Mouse (Mus musculus): ENCODE results near the gene Gm11569. TPM values are rescaled to one million over a fixed set of nuclear protein-coding genes. Genes with fewer than 3 reads are reported as not detected.
"Not testable (repeated sequence)": the region's sequence is repeated elsewhere in the genome, so short reads cannot be mapped to it uniquely, and the experiment has no call there.

Gm11569 gene
- polyA plus RNA-seq (2015; fragmentation: Nextera tagmentation; extraction: Ambion mirVana), result not detected in 2 replicates

DNA sequence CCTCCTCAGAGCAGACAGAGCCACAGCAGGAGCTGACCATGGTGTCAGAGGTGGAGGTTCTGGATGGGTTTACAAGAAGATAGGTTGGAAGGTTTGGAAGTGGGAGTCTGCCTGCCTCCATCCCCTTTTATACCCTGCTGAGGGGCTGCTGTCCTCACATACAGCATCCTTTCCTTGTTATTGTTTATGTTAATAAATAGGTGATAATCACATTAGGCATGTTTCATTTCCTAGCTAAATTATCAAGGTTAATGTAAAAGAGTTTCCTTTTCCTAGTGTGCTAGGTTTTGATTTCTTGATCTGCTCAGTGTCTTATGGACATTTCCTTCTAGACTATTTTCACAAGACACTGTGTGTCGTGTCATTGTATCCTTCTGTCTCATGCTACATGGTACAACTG lies at the start of gene Gm11569:
Gene Gm11569 (minus strand): TSS at position 101 of the 400 bp plus-strand sequence.
- DNase-seq (ENCODE audit: low spot score), result not testable (repeated sequence)

DNA sequence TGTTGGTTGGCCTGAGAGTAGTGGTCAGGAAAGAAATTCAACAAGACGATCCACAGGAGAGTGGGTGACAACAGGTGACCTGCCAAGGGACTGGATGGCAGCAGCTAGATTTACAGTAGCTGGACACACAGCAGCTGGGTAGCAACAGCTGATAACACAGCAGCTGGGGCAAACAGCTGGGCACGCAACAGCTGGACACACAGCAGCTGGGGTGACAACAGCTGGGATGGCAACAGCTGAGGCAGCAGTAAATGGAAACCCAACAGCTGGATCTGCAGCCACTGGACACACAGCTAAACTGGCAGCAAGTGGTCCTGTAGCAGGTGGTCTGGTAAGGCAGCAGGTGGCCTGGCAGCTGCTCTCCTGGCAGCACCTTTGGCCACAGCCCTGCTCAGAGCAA lies 48.0 kb upstream of the Gm11569 start:
- DNase-seq (ENCODE audit: low spot score), result no peak

GRCm38 (mm10) chr11:99842185-99842584 lies 43.5 kb upstream of the Gm11569 start:
- no peak for DNase-seq (ENCODE audit: low spot score)

DNA sequence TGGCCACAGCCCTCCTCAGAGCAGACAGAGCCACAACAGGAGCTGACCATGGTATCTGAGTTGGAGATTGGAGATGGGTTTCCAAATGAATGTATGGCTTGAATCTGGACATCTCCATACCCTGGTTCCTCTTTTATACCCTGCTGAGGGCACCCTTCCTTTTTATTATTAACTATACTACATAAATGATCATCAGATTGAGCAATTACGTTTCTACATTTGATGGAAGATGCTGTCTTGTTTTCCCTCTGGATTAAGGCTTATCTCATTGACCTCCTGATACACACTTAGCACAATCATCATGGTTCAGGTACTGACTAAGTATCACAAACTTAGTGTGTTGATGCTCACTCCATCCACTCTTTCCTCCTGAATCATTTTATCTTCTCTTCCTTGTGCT lies 39.2 kb upstream of the Gm11569 start, which contains the start of gene 2300003K06Rik:
Gene 2300003K06Rik (minus strand): TSS at position 101 of the 400 bp plus-strand sequence.
- no peak for DNase-seq (ENCODE audit: low spot score)

DNA sequence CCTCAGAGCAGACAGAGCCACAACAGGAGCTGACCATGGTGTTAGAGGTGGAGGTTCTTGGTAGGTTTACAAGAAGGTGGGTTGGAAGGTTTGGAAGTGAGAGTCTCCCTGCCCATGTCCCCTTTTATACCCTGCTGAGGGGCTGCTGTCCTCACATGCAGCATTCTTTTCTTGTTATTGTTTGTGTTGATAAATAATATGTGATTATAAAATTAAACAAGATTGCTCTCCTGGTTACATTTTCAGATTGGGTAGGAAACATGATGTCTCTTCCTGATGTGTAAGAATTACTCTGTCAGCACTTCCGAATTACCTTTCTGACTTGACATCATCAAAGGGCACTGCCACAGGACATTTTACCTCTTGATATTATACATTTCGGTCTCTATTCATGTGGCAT lies 16.8 kb upstream of the Gm11569 start, which contains the start of gene Gm11564:
Gene Gm11564 (minus strand): TSS at position 101 of the 400 bp plus-strand sequence.
- DNase-seq (ENCODE audit: low spot score), result not testable (repeated sequence)

- not testable (repeated sequence) for DNase-seq (ENCODE audit: low spot score)
Measured at GRCm38 (mm10) chr11:99809792-99810191, 11.1 kb upstream of the Gm11569 start, which contains the start of gene Krtap4-13. Krtap4-13 (minus strand) TSS chr11:99809892.

GRCm38 (mm10) chr11:99804346-99804745 lies 5.6 kb upstream of the Gm11569 start, which contains the start of gene Gm11554:
Gm11554 (minus strand) TSS chr11:99804446.
- not testable (repeated sequence) for DNase-seq (ENCODE audit: low spot score)

- no peak for DNase-seq (ENCODE audit: low spot score)
Measured at GRCm38 (mm10) chr11:99793367-99793766, 5.4 kb downstream of the Gm11569 start, which contains the start of gene Gm11596. Gm11596 (minus strand) TSS chr11:99793467.

DNA sequence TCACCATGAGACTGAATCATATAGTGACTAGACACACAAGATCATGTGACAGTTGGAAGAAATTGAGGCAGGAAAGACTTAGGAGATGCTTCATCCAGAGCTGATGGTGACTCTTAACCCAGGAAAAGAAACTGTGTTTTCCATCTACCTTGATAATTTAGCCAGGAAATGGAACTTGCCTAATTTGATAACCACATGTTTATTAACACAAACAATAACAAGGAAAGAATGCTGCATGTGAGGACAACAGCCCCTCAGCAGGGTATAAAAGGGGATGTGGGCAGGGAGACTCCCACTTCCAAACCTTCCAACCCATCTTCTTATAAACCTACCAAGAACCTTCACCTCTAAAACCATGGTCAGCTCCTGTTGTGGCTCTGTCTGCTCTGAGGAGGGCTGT lies 13.8 kb downstream of the Gm11569 start, which contains the start of gene Krtap4-9:
Gene Krtap4-9 (plus strand): TSS at position 301 of the 400 bp plus-strand sequence.
- not testable (repeated sequence) for DNase-seq (ENCODE audit: low spot score)

- DNase-seq (ENCODE audit: low spot score), result no peak
Measured at GRCm38 (mm10) chr11:99780604-99781003, 18.1 kb downstream of the Gm11569 start, which contains the start of gene Krtap4-8. Krtap4-8 (minus strand) TSS chr11:99780704.

DNA sequence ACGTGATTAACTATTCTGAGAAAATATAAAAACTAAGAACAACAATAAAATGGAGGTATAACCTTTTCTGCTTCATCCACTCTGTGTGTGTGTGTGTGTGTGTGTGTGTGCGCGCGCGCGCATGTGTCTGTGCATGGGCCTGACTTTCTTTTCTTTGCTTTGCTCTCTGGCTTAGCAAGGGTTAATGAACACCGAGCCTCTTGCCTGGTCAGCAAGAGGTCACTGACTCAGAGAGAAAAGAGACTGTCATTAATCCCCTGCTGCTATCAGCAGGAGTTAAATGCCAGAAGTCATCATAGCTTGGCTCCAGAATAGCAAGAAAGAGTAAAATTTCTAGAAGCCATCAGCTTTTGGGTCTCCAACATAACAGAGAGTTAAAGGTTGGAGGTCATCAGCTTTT lies 20.3 kb downstream of the Gm11569 start:
- DNase-seq (ENCODE audit: low spot score), result no peak

- DNase-seq (ENCODE audit: low spot score), result not testable (repeated sequence)
Measured at GRCm38 (mm10) chr11:99772813-99773212, 25.9 kb downstream of the Gm11569 start, which contains the start of gene Gm11595. Gm11595 (minus strand) TSS chr11:99772913.

GRCm38 (mm10) chr11:99768410-99768809 lies 30.3 kb downstream of the Gm11569 start:
- no peak for DNase-seq (ENCODE audit: low spot score)

DNA sequence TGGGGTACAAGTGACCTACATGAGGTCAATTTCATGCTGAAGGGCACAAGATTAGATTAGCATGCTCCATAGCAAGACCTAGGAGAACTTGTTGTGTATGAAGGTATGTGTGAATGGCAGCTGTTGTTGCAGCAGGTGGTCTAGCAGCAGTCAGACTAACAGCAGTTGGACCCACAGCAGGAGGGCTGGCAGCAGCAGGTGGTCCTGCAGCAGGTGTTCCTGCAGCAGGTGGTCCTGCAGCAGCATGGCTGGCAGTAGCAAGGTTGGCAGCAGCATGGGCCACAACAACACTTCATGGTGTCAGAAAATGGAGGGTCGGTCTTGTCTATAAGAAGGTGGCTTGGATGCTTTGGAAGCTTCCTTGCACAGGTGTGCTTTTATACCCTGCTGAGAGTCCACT lies 39.9 kb downstream of the Gm11569 start:
- no peak for DNase-seq (ENCODE audit: low spot score)

Other genes with a start within 250 kb of the Gm11569 start
- 0.33 TPM in 1 of 2 replicates, not detected in the other for gene Krtap3-3, start 248.1 kb downstream of the Gm11569 start, polyA plus RNA-seq (2015; fragmentation: Nextera tagmentation; extraction: Ambion mirVana)
- not detected in 2 replicates for gene Krtap3-2, start 242.1 kb downstream of the Gm11569 start, polyA plus RNA-seq (2015; fragmentation: Nextera tagmentation; extraction: Ambion mirVana)
- not detected in 2 replicates for gene Gm11939, start 239.5 kb downstream of the Gm11569 start, polyA plus RNA-seq (2015; fragmentation: Nextera tagmentation; extraction: Ambion mirVana)
- gene Krtap3-1, start 232.3 kb downstream of the Gm11569 start, polyA plus RNA-seq (2015; fragmentation: Nextera tagmentation; extraction: Ambion mirVana), result not detected in 2 replicates
- gene Krtap1-5, start 217.9 kb downstream of the Gm11569 start, polyA plus RNA-seq (2015; fragmentation: Nextera tagmentation; extraction: Ambion mirVana), result not detected in 2 replicates
- gene Krtap1-4, start 215.3 kb downstream of the Gm11569 start, polyA plus RNA-seq (2015; fragmentation: Nextera tagmentation; extraction: Ambion mirVana), result not detected in 2 replicates
- not detected in 2 replicates for gene Krtap1-3, start 207.6 kb downstream of the Gm11569 start, polyA plus RNA-seq (2015; fragmentation: Nextera tagmentation; extraction: Ambion mirVana)
- not detected in 2 replicates for gene Krtap9-3, start 200.8 kb downstream of the Gm11569 start, polyA plus RNA-seq (2015; fragmentation: Nextera tagmentation; extraction: Ambion mirVana)
- gene Gm11938, start 195.6 kb downstream of the Gm11569 start, polyA plus RNA-seq (2015; fragmentation: Nextera tagmentation; extraction: Ambion mirVana), result not detected in 2 replicates
- gene Gm11937, start 188.7 kb downstream of the Gm11569 start, polyA plus RNA-seq (2015; fragmentation: Nextera tagmentation; extraction: Ambion mirVana), result not detected in 2 replicates
- gene Krtap2-4, start 184.1 kb downstream of the Gm11569 start, polyA plus RNA-seq (2015; fragmentation: Nextera tagmentation; extraction: Ambion mirVana), result not detected in 2 replicates
- gene Gm11562, start 178.5 kb downstream of the Gm11569 start, polyA plus RNA-seq (2015; fragmentation: Nextera tagmentation; extraction: Ambion mirVana), result 0.27 TPM in 1 of 2 replicates, not detected in the other
- gene Krtap4-1, start 170.7 kb downstream of the Gm11569 start, polyA plus RNA-seq (2015; fragmentation: Nextera tagmentation; extraction: Ambion mirVana), result not detected in 2 replicates
- not detected in 2 replicates for gene Krtap4-2, start 163.8 kb downstream of the Gm11569 start, polyA plus RNA-seq (2015; fragmentation: Nextera tagmentation; extraction: Ambion mirVana)
- not detected in 2 replicates for gene Krtap4-7, start 154.8 kb downstream of the Gm11569 start, polyA plus RNA-seq (2015; fragmentation: Nextera tagmentation; extraction: Ambion mirVana)
- gene Gm11555, start 148.7 kb downstream of the Gm11569 start, polyA plus RNA-seq (2015; fragmentation: Nextera tagmentation; extraction: Ambion mirVana), result not detected in 2 replicates
- gene Gm11563, start 140.0 kb downstream of the Gm11569 start, polyA plus RNA-seq (2015; fragmentation: Nextera tagmentation; extraction: Ambion mirVana), result not detected in 2 replicates
- not detected in 2 replicates for gene Krtap4-6, start 133.0 kb downstream of the Gm11569 start, polyA plus RNA-seq (2015; fragmentation: Nextera tagmentation; extraction: Ambion mirVana)
- gene Gm14190, start 108.2 kb downstream of the Gm11569 start, polyA plus RNA-seq (2015; fragmentation: Nextera tagmentation; extraction: Ambion mirVana), result not detected in 2 replicates
- gene Gm14180, start 64.6 kb downstream of the Gm11569 start, polyA plus RNA-seq (2015; fragmentation: Nextera tagmentation; extraction: Ambion mirVana), result not detected in 2 replicates
- gene Gm11595, start 26.0 kb downstream of the Gm11569 start, polyA plus RNA-seq (2015; fragmentation: Nextera tagmentation; extraction: Ambion mirVana), result not detected in 2 replicates
- not detected in 2 replicates for gene Krtap4-8, start 18.2 kb downstream of the Gm11569 start, polyA plus RNA-seq (2015; fragmentation: Nextera tagmentation; extraction: Ambion mirVana)
- not detected in 2 replicates for gene Krtap4-9, start 13.7 kb downstream of the Gm11569 start, polyA plus RNA-seq (2015; fragmentation: Nextera tagmentation; extraction: Ambion mirVana)
- not detected in 2 replicates for gene Gm11596, start 5.5 kb downstream of the Gm11569 start, polyA plus RNA-seq (2015; fragmentation: Nextera tagmentation; extraction: Ambion mirVana)
- gene Gm11554, start 5.5 kb upstream of the Gm11569 start, polyA plus RNA-seq (2015; fragmentation: Nextera tagmentation; extraction: Ambion mirVana), result not detected in 2 replicates
- gene Krtap4-13, start 11.0 kb upstream of the Gm11569 start, polyA plus RNA-seq (2015; fragmentation: Nextera tagmentation; extraction: Ambion mirVana), result not detected in 2 replicates
- not detected in 2 replicates for gene Gm11564, start 16.7 kb upstream of the Gm11569 start, polyA plus RNA-seq (2015; fragmentation: Nextera tagmentation; extraction: Ambion mirVana)
- gene 2300003K06Rik, start 39.1 kb upstream of the Gm11569 start, polyA plus RNA-seq (2015; fragmentation: Nextera tagmentation; extraction: Ambion mirVana), result not detected in 2 replicates
- gene Krtap4-16, start 52.7 kb upstream of the Gm11569 start, polyA plus RNA-seq (2015; fragmentation: Nextera tagmentation; extraction: Ambion mirVana), result not detected in 2 replicates
- gene Gm11568, start 59.0 kb upstream of the Gm11569 start, polyA plus RNA-seq (2015; fragmentation: Nextera tagmentation; extraction: Ambion mirVana), result not detected in 2 replicates
- gene Gm11559, start 65.5 kb upstream of the Gm11569 start, polyA plus RNA-seq (2015; fragmentation: Nextera tagmentation; extraction: Ambion mirVana), result not detected in 2 replicates
- gene Krtap9-1, start 74.5 kb upstream of the Gm11569 start, polyA plus RNA-seq (2015; fragmentation: Nextera tagmentation; extraction: Ambion mirVana), result not detected in 2 replicates
- gene Gm11567, start 80.3 kb upstream of the Gm11569 start, polyA plus RNA-seq (2015; fragmentation: Nextera tagmentation; extraction: Ambion mirVana), result not detected in 2 replicates
- gene Krtap31-1, start 109.0 kb upstream of the Gm11569 start, polyA plus RNA-seq (2015; fragmentation: Nextera tagmentation; extraction: Ambion mirVana), result not detected in 2 replicates
- 0.14 TPM in 1 of 2 replicates, not detected in the other for gene Gm11565, start 115.8 kb upstream of the Gm11569 start, polyA plus RNA-seq (2015; fragmentation: Nextera tagmentation; extraction: Ambion mirVana)
- not detected in 2 replicates for gene Krtap31-2, start 137.4 kb upstream of the Gm11569 start, polyA plus RNA-seq (2015; fragmentation: Nextera tagmentation; extraction: Ambion mirVana)
- gene Krtap9-5, start 149.5 kb upstream of the Gm11569 start, polyA plus RNA-seq (2015; fragmentation: Nextera tagmentation; extraction: Ambion mirVana), result not detected in 2 replicates
- not detected in 2 replicates for gene Krtap29-1, start 180.1 kb upstream of the Gm11569 start, polyA plus RNA-seq (2015; fragmentation: Nextera tagmentation; extraction: Ambion mirVana)
- not detected in 2 replicates for gene Krtap16-1, start 187.7 kb upstream of the Gm11569 start, polyA plus RNA-seq (2015; fragmentation: Nextera tagmentation; extraction: Ambion mirVana)
- 0.23 TPM in 1 of 2 replicates, not detected in the other for gene Krtap17-1, start 195.1 kb upstream of the Gm11569 start, polyA plus RNA-seq (2015; fragmentation: Nextera tagmentation; extraction: Ambion mirVana)
- 0.10 and 0.29 TPM in 2 replicates for gene Krt33a, start 217.3 kb upstream of the Gm11569 start, polyA plus RNA-seq (2015; fragmentation: Nextera tagmentation; extraction: Ambion mirVana)
- 0.26 and 0.30 TPM in 2 replicates for gene Krt33b, start 230.9 kb upstream of the Gm11569 start, polyA plus RNA-seq (2015; fragmentation: Nextera tagmentation; extraction: Ambion mirVana)
- 0.10 TPM in 1 of 2 replicates, not detected in the other for gene Krt34, start 242.6 kb upstream of the Gm11569 start, polyA plus RNA-seq (2015; fragmentation: Nextera tagmentation; extraction: Ambion mirVana)

Measured in thymus, postnatal 0 days (tissue).